Mouse (Mus musculus): ENCODE data around the gene Tfb2m. TPM values are rescaled to one million over a fixed set of nuclear protein-coding genes. Genes with fewer than 3 reads are reported as not detected.

The Tfb2m gene
- polyA plus RNA-seq, 1 experiment from 2014 or later = 21.8 TPM

DNA sequence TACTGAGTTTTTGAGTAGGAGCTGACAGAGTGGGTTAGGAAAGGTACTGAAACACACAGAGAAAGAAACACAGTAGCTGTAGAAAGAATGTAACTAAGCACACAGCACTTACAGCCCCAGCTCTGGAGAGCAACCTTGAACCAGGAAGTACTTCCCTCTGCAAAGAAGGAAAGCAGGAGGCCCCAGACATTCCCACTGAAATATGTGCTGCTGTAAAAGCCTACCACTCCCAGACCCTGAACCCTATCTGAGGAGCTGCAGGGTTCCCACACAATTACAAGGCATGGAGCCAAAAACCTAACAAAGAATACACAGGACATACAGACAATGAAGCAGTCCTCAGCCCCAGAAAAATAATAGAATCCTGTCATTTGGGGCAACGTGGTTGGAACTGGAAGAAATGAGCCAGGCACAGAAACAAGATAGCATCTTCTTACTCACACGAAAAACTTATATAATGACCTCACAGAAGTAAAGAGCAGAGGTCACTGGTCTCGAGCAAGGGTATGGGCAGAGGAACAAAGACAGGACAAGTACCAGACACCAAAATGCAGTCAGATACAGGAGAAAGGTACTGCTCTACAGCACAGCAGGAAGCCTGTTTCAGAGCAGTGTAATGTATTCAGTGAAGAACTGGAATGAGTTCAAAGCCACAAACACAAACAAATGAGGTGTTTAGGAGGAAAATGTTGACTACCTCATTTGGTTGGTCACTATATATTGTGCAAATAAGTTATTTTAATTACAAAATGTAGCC is 60.1 kb downstream of the Tfb2m start:
- H3K27me3 ChIP-seq (replicated peaks; ENCODE audit: control insufficient read depth, insufficient read depth, low read length) = no peaks in the 10 kb centered on the region
- no peak overlapping the region for H3K4me3 ChIP-seq (ENCODE audit: low read depth, low read length)
- WGBS = 20% methylated on average over 3 of the region's 3 CpGs
- H3K4me2 ChIP-seq (replicated peaks; ENCODE audit: low read depth) = no peak overlapping the region
- no peaks in the 10 kb centered on the region for H3K9me3 ChIP-seq (ENCODE audit: control insufficient read depth)
- no peaks in the 10 kb centered on the region for H3K36me3 ChIP-seq (ENCODE audit: control insufficient read depth, insufficient read depth)
- H3K4me1 ChIP-seq (replicated peaks; ENCODE audit: control insufficient read depth, insufficient read depth, low read length) = 0 out of 2 replicates have a peak, but pooled peaks cover 1% of the 10 kb centered on the region
- H3K9ac ChIP-seq (ENCODE audit: low read depth, low read length) = no peak overlapping the region
- no peak for TF ChIP-seq CTCF (IDR thresholded peaks at IDR 0.05; ENCODE audit: low read depth)
- peak overlapping the region; percentile 21; the same call in 1 of the 2 replicates for H3K27ac ChIP-seq (ENCODE audit: low read depth, low read length)
- ATAC-seq = peak; percentile 61

DNA sequence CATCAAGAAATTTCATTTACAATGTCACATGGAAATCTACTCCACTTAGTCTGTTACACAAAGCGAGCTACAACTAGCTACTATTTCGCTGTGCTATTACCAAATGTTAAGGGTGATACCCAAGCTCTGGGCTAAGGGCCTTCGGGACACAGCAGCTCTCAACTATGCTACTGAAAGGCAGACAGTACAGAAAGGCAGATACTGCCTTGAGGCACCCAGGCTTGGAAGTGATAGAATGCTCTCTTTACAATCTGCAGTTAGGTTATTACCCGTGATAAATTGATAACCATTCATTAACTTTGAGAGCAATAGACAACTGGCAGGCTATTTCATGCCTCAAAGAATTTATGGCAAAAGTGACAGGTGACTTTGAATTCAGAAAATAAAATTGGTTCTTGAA is 65.2 kb downstream of the Tfb2m start:
- TF ChIP-seq CTCF (IDR thresholded peaks at IDR 0.05; ENCODE audit: low read depth) = no peak
- Histone ChIP-seq H3K27ac (ENCODE audit: low read depth, low read length) (no peak overlapping the region), H3K9ac (ENCODE audit: low read depth, low read length) (no peak overlapping the region), H3K4me2 (replicated peaks; ENCODE audit: low read depth) (no peak overlapping the region), H3K9me3 (ENCODE audit: control insufficient read depth) (no peaks in the 10 kb centered on the region), H3K4me1 (replicated peaks; ENCODE audit: control insufficient read depth, insufficient read depth, low read length) (0 out of 2 replicates have a peak, but pooled peaks cover 3% of the 10 kb centered on the region), H3K36me3 (ENCODE audit: control insufficient read depth, insufficient read depth) (no peaks in the 10 kb centered on the region), H3K27me3 (replicated peaks; ENCODE audit: control insufficient read depth, insufficient read depth, low read length) (no peaks in the 10 kb centered on the region), H3K4me3 (ENCODE audit: low read depth, low read length) (no peak overlapping the region)
- WGBS = 50% methylated on average over 4 of the region's 4 CpGs
- no peak for ATAC-seq

Other genes starting within 250 kb of the Tfb2m start
- 11.3 and 12.2 TPM in 2 replicates for gene Smyd3, start 28.2 kb downstream of the Tfb2m start, polyA plus RNA-seq (2015; fragmentation: Nextera tagmentation; extraction: Ambion mirVana)
- 8.4 and 9.4 TPM in 2 replicates for gene Cnst, start 103 bp upstream of the Tfb2m start, polyA plus RNA-seq (2015; fragmentation: Nextera tagmentation; extraction: Ambion mirVana)
- 111 and 113 TPM in 2 replicates for gene Sccpdh, start 121.9 kb upstream of the Tfb2m start, polyA plus RNA-seq (2015; fragmentation: Nextera tagmentation; extraction: Ambion mirVana)
- not detected in 2 replicates for gene Kif28, start 199.0 kb upstream of the Tfb2m start, polyA plus RNA-seq (2015; fragmentation: Nextera tagmentation; extraction: Ambion mirVana)